9 mouse cellular contexts compared by ENCODE assay signal in genomic region chr12:46399653-46399975, GRCm38 (mm10).
A peak's percentile ranks its signal among the peaks of the same experiment; 100 is the strongest.
DNase-seq lines count a peak whose midpoint lies in the region; ATAC-seq lines count a peak whose summit lies in the region.
"Had no signal": no experiment of that assay in that cellular context is flagged by ENCODE, and none has a peak within 500 bp of the region (broad histone marks: within the 10 kb centered on the region; RNA-seq: fewer than 3 reads in every experiment).

No protein-coding gene starts in this region.

- peak; percentile 53 for DNase-seq in embryo, embryonic 10 days (ENCODE audit: low spot score)
- no peak for DNase-seq in embryo, embryonic 9.5 days (ENCODE audit: extremely low spot score)
- peak; percentile 5 for DNase-seq in ovary, postnatal 36 days (ENCODE audit: low spot score)
- DNase-seq in ovary, adult 18-20 months (ENCODE audit: low spot score), result no peak
- no peak for DNase-seq in ovary, postnatal 14 days (ENCODE audit: low spot score)

- H3K4me1 ChIP-seq in intestine, embryonic 16.5 days (ENCODE audit: control insufficient read depth, insufficient read depth, low read length), result no peaks in the 10 kb centered on the region
- H3K4me1 ChIP-seq in midbrain, embryonic 16.5 days (ENCODE audit: control insufficient read depth, insufficient read depth, low read length), result peaks cover 5% of the 10 kb centered on the region; the same call in 1 of the 2 replicates

- under 1% methylated on average over 14 of the region's 14 CpGs for WGBS in intestine, embryonic 16.5 days
- WGBS in midbrain, embryonic 16.5 days, result 1% methylated on average over 14 of the region's 14 CpGs

- no peak overlapping the region for H3K27ac ChIP-seq in intestine, embryonic 16.5 days (ENCODE audit: low read length)
- peak overlapping the region; percentile 92 for H3K27ac ChIP-seq in midbrain, embryonic 16.5 days (ENCODE audit: low read length)

- ATAC-seq in intestine, embryonic 16.5 days, result peak; percentile 62
- peak; percentile 82 for ATAC-seq in midbrain, embryonic 16.5 days
- ATAC-seq in erythroid progenitor cell, adult 5-6 weeks (replicated peaks; ENCODE audit: low FRiP score, poor library complexity, severe bottlenecking), result no peak

- no peaks in the 10 kb centered on the region for H3K27me3 ChIP-seq in intestine, embryonic 16.5 days (replicated peaks; ENCODE audit: control insufficient read depth, insufficient read depth, low read length)
- no peaks in the 10 kb centered on the region for H3K27me3 ChIP-seq in midbrain, embryonic 16.5 days (ENCODE audit: control insufficient read depth, insufficient read depth, low read depth, low read length)
- H3K27me3 ChIP-seq: CH12.LX had no signal

- H3K4me3 ChIP-seq in intestine, embryonic 16.5 days (ENCODE audit: low read length), result peak overlapping the region; percentile 51
- H3K4me3 ChIP-seq in midbrain, embryonic 16.5 days (ENCODE audit: low read depth, low read length), result peak overlapping the region; percentile 56

- no peaks in the 10 kb centered on the region for H3K9me3 ChIP-seq in intestine, embryonic 16.5 days (ENCODE audit: control insufficient read depth, low read length)
- no peaks in the 10 kb centered on the region for H3K9me3 ChIP-seq in midbrain, embryonic 16.5 days (replicated peaks; ENCODE audit: control insufficient read depth, low read length, poor library complexity, severe bottlenecking)

- peak overlapping the region; percentile 90 for H3K4me2 ChIP-seq in intestine, embryonic 16.5 days (ENCODE audit: low read depth, low read length)
- H3K4me2 ChIP-seq in midbrain, embryonic 16.5 days (ENCODE audit: low read length), result peak overlapping the region; percentile 76

- H3K36me3 ChIP-seq in intestine, embryonic 16.5 days (ENCODE audit: control insufficient read depth, insufficient read depth, low read length), result no peaks in the 10 kb centered on the region
- no peaks in the 10 kb centered on the region for H3K36me3 ChIP-seq in midbrain, embryonic 16.5 days (ENCODE audit: control insufficient read depth, insufficient read depth, low read length)

- H3K9ac ChIP-seq in intestine, embryonic 16.5 days (ENCODE audit: low read depth, low read length), result peak overlapping the region; percentile 58; the same call in 1 of the 2 replicates
- peak overlapping the region; percentile 84 for H3K9ac ChIP-seq in midbrain, embryonic 16.5 days (ENCODE audit: low read depth, low read length)

Comparison
In these comparisons a context has a peak if more than half of its experiments do, and no peak if none do; other contexts are left out.
1. DNase-seq: peak in embryo, embryonic 10 days (single experiment) and ovary, postnatal 36 days (single experiment); none in embryo, embryonic 9.5 days (single experiment), ovary, adult 18-20 months (single experiment) and ovary, postnatal 14 days (single experiment).